Mouse (Mus musculus) layer of hippocampus, adult 9-10 months (tissue): ENCODE data around the gene Gm28729.
A peak's percentile ranks its signal among the peaks of the same experiment; 100 is the strongest.
"Not testable (repeated sequence)": the region's sequence is repeated elsewhere in the genome, so short reads cannot be mapped to it uniquely, and the experiment has no call there.

Experiments used
- DNase-seq: peaks from one replicate; pipeline ENCODE4 v3.0.0; 2022; ENCODE audit warnings: low spot score

Gene Gm28729

GRCm38 (mm10) chr9:96521574-96521973, 3.5 kb downstream of the Gm28729 start:
- not testable (repeated sequence) for DNase-seq

- DNase-seq = no peak
Measured at GRCm38 (mm10) chr9:96517429-96517828, 7.6 kb downstream of the Gm28729 start.

GRCm38 (mm10) chr9:96516806-96517205, 8.3 kb downstream of the Gm28729 start:
- DNase-seq = no peak

GRCm38 (mm10) chr9:96515737-96516136, 9.3 kb downstream of the Gm28729 start:
- no peak for DNase-seq

GRCm38 (mm10) chr9:96514278-96514677, 10.8 kb downstream of the Gm28729 start:
- DNase-seq = no peak

GRCm38 (mm10) chr9:96506011-96506498, 19.0 kb downstream of the Gm28729 start:
- no peak for DNase-seq

GRCm38 (mm10) chr9:96505156-96505555, 19.9 kb downstream of the Gm28729 start:
- DNase-seq = no peak

GRCm38 (mm10) chr9:96504116-96504895, 20.8 kb downstream of the Gm28729 start:
- no peak for DNase-seq

- no peak for DNase-seq
Measured at GRCm38 (mm10) chr9:96502856-96503610, 22.0 kb downstream of the Gm28729 start.

- no peak for DNase-seq
Measured at GRCm38 (mm10) chr9:96501217-96501616, 23.8 kb downstream of the Gm28729 start.

- no peak for DNase-seq
Measured at GRCm38 (mm10) chr9:96493212-96493611, 31.9 kb downstream of the Gm28729 start.

- DNase-seq = no peak
Measured at GRCm38 (mm10) chr9:96491810-96492209, 33.3 kb downstream of the Gm28729 start.

- DNase-seq = not testable (repeated sequence)
Measured at GRCm38 (mm10) chr9:96487869-96488268, 37.2 kb downstream of the Gm28729 start.

GRCm38 (mm10) chr9:96483648-96484047, 41.4 kb downstream of the Gm28729 start:
- DNase-seq = no peak

GRCm38 (mm10) chr9:96483028-96483427, 42.0 kb downstream of the Gm28729 start:
- DNase-seq = no peak

GRCm38 (mm10) chr9:96478071-96478888, 46.8 kb downstream of the Gm28729 start, which contains the start of gene Rnf7:
TSS of gene Rnf7 (minus strand) at chr9:96478675.
- peak; percentile 94 for DNase-seq

- no peak for DNase-seq
Measured at GRCm38 (mm10) chr9:96472356-96472755, 52.7 kb downstream of the Gm28729 start.

GRCm38 (mm10) chr9:96471681-96472080, 53.4 kb downstream of the Gm28729 start:
- not testable (repeated sequence) for DNase-seq

GRCm38 (mm10) chr9:96470266-96470974, 54.6 kb downstream of the Gm28729 start:
- no peak for DNase-seq

- no peak for DNase-seq
Measured at GRCm38 (mm10) chr9:96469556-96470265, 55.4 kb downstream of the Gm28729 start.

- DNase-seq = peak; percentile 17
Measured at GRCm38 (mm10) chr9:96463708-96464107, 61.4 kb downstream of the Gm28729 start.
